Mouse (Mus musculus) layer of hippocampus, adult 2 months (tissue): ENCODE data around the gene Grk5. TPM values are rescaled to one million over a fixed set of nuclear protein-coding genes. Genes with fewer than 3 reads are reported as not detected.

Experiments
- DNase-seq, 2 experiments: peaks; one replicate each; pipeline ENCODE4 v3.0.0; 2022; ENCODE audit warnings: low spot score in 2 of 2
- H3K27ac ChIP-seq: fragments of 200-600 bp; 2 replicates; pipeline ENCODE4 v1.8.1; 2022
- H3K4me3 ChIP-seq: fragments of 200-600 bp; 2 replicates; pipeline ENCODE4 v1.8.1; 2022; ENCODE audit warnings: mild to moderate bottlenecking
- CTCF ChIP-seq: fragments of 200-600 bp; conservative IDR thresholded peaks from 2 replicates; pipeline ENCODE4 v1.8.1; 2022; ENCODE audit warnings: antibody characterized with exemption, mild to moderate bottlenecking, moderate library complexity
- total RNA-seq, 2 experiments: library from RNA; stranded (reverse); gene quantifications; 2 replicates each; pipeline ENCODE4 v1.2.3; 2021

The Grk5 gene
- total RNA-seq, 2 experiments from 2014 or later = 10.4 to 11.5 TPM

GRCm38 (mm10) chr19:61065011-61065410 lies 175.5 kb downstream of the Grk5 start:
- DNase-seq = no peak
- peak; percentile 22; the same call in 1 of the 2 replicates for TF ChIP-seq CTCF
- H3K4me3 ChIP-seq = no peak overlapping the region
- H3K27ac ChIP-seq = no peak overlapping the region

- DNase-seq = no peak
- Histone ChIP-seq H3K4me3 (no peak overlapping the region), H3K27ac (no peak overlapping the region)
- TF ChIP-seq CTCF = no peak
Observed at GRCm38 (mm10) chr19:61078622-61079021, 189.1 kb downstream of the Grk5 start.

GRCm38 (mm10) chr19:61080251-61080749 lies 190.8 kb downstream of the Grk5 start:
- TF ChIP-seq CTCF = no peak
- DNase-seq = no peak
- no peak overlapping the region for H3K4me3 ChIP-seq

GRCm38 (mm10) chr19:61083006-61083405 lies 193.5 kb downstream of the Grk5 start:
- no peak for TF ChIP-seq CTCF

More at GRCm38 (mm10) chr19:61080251-61080749, 190.8 kb downstream of the Grk5 start:
- H3K27ac ChIP-seq = no peak overlapping the region

GRCm38 (mm10) chr19:61084149-61084940 lies 194.8 kb downstream of the Grk5 start:
- TF ChIP-seq CTCF = peak; percentile 95
- no peak overlapping the region for H3K4me3 ChIP-seq
- DNase-seq = peak; percentile 85 to 95
- H3K27ac ChIP-seq = no peak overlapping the region

More at GRCm38 (mm10) chr19:61083006-61083405, 193.5 kb downstream of the Grk5 start:
- no peak for DNase-seq
- Histone ChIP-seq H3K27ac (no peak overlapping the region), H3K4me3 (no peak overlapping the region)

- no peak for TF ChIP-seq CTCF
Observed at GRCm38 (mm10) chr19:61085217-61085616, 195.7 kb downstream of the Grk5 start.

GRCm38 (mm10) chr19:61087781-61088180 lies 198.2 kb downstream of the Grk5 start:
- DNase-seq = no peak
- H3K27ac ChIP-seq = no peak overlapping the region
- no peak for TF ChIP-seq CTCF
- no peak overlapping the region for H3K4me3 ChIP-seq

More at GRCm38 (mm10) chr19:61085217-61085616, 195.7 kb downstream of the Grk5 start:
- no peak for DNase-seq
- no peak overlapping the region for H3K27ac ChIP-seq
- H3K4me3 ChIP-seq = no peak overlapping the region

- no peak overlapping the region for H3K4me3 ChIP-seq
- no peak for DNase-seq
- TF ChIP-seq CTCF = no peak
- H3K27ac ChIP-seq = no peak overlapping the region
Observed at GRCm38 (mm10) chr19:61089001-61089400, 199.5 kb downstream of the Grk5 start.

- H3K27ac ChIP-seq = no peak overlapping the region
- H3K4me3 ChIP-seq = no peak overlapping the region
- DNase-seq = no peak
- no peak for TF ChIP-seq CTCF
Observed at GRCm38 (mm10) chr19:61090541-61090940, 201.0 kb downstream of the Grk5 start.

GRCm38 (mm10) chr19:61096776-61097175 lies 207.2 kb downstream of the Grk5 start:
- Histone ChIP-seq H3K27ac (no peak overlapping the region), H3K4me3 (no peak overlapping the region)
- DNase-seq = no peak
- TF ChIP-seq CTCF = no peak

GRCm38 (mm10) chr19:61097764-61098163 lies 208.2 kb downstream of the Grk5 start:
- H3K4me3 ChIP-seq = no peak overlapping the region
- peak in 1 of 2 experiments; percentile 17 for DNase-seq

GRCm38 (mm10) chr19:61110184-61110583 lies 220.6 kb downstream of the Grk5 start:
- peak; percentile 62 for TF ChIP-seq CTCF
- no peak for DNase-seq
- Histone ChIP-seq H3K4me3 (no peak overlapping the region), H3K27ac (no peak overlapping the region)

More at GRCm38 (mm10) chr19:61097764-61098163, 208.2 kb downstream of the Grk5 start:
- no peak overlapping the region for H3K27ac ChIP-seq
- TF ChIP-seq CTCF = peak; percentile 84

GRCm38 (mm10) chr19:61131096-61131495 lies 241.5 kb downstream of the Grk5 start:
- no peak for TF ChIP-seq CTCF
- H3K4me3 ChIP-seq = no peak overlapping the region
- no peak overlapping the region for H3K27ac ChIP-seq
- DNase-seq = no peak

- DNase-seq = no peak
- Histone ChIP-seq H3K4me3 (no peak overlapping the region), H3K27ac (no peak overlapping the region)
- no peak for TF ChIP-seq CTCF
Observed at GRCm38 (mm10) chr19:61138655-61139054, 249.1 kb downstream of the Grk5 start.
